Mouse (Mus musculus) thymus, postnatal 10 days (tissue): ENCODE results near the gene Usp22.
"Not testable (repeated sequence)": the region's sequence is repeated elsewhere in the genome, so short reads cannot be mapped to it uniquely, and the experiment has no call there.

Experiments used
- DNase-seq, 2 experiments: peaks; one replicate each; pipeline ENCODE4 v3.0.0; 2021; ENCODE audit warnings: low spot score in 2 of 2

Gene Usp22

GRCm38 (mm10) chr11:61190776-61191175 is 15.9 kb upstream of the Usp22 start:
- no peak for DNase-seq

- no peak for DNase-seq
These were observed 9.0 kb upstream of the Usp22 start for GRCm38 (mm10) chr11:61183820-61184219.

- DNase-seq = no peak
These were observed 6.8 kb upstream of the Usp22 start for GRCm38 (mm10) chr11:61181624-61182023.

- DNase-seq = no peak
These were observed 5.5 kb upstream of the Usp22 start for GRCm38 (mm10) chr11:61180361-61180760.

- no peak for DNase-seq
These were observed 1.5 kb upstream of the Usp22 start for GRCm38 (mm10) chr11:61176321-61176720.

GRCm38 (mm10) chr11:61175778-61176177 is 923 bp upstream of the Usp22 start:
- no peak for DNase-seq

GRCm38 (mm10) chr11:61174291-61174820 is 499 bp downstream of the Usp22 start:
- peak; percentile 70 to 73 for DNase-seq

GRCm38 (mm10) chr11:61173477-61173876 is 1.4 kb downstream of the Usp22 start:
- not testable (repeated sequence) for DNase-seq

GRCm38 (mm10) chr11:61170184-61170583 is 4.7 kb downstream of the Usp22 start:
- DNase-seq = no peak

- no peak for DNase-seq
These were observed 10.0 kb downstream of the Usp22 start for GRCm38 (mm10) chr11:61164881-61165280.

GRCm38 (mm10) chr11:61164366-61164765 is 10.5 kb downstream of the Usp22 start:
- DNase-seq = no peak

GRCm38 (mm10) chr11:61163341-61163740 is 11.5 kb downstream of the Usp22 start:
- DNase-seq = no peak

GRCm38 (mm10) chr11:61162776-61163175 is 12.1 kb downstream of the Usp22 start:
- no peak for DNase-seq

GRCm38 (mm10) chr11:61161121-61161520 is 13.7 kb downstream of the Usp22 start:
- no peak for DNase-seq

- peak in 1 of 2 experiments; percentile 45 for DNase-seq
These were observed 14.8 kb downstream of the Usp22 start for GRCm38 (mm10) chr11:61159796-61160732.

GRCm38 (mm10) chr11:61158141-61158540 is 16.7 kb downstream of the Usp22 start:
- no peak for DNase-seq

GRCm38 (mm10) chr11:61155727-61156126 is 19.1 kb downstream of the Usp22 start:
- peak in 1 of 2 experiments; percentile 51 for DNase-seq

GRCm38 (mm10) chr11:61150233-61151001 is 24.4 kb downstream of the Usp22 start:
- DNase-seq = no peak

GRCm38 (mm10) chr11:61147300-61147683 is 27.6 kb downstream of the Usp22 start:
- DNase-seq = no peak

- DNase-seq = peak in 1 of 2 experiments; percentile 43
These were observed 28.1 kb downstream of the Usp22 start for GRCm38 (mm10) chr11:61146645-61147299.

GRCm38 (mm10) chr11:61145551-61145950 is 29.3 kb downstream of the Usp22 start:
- DNase-seq = no peak
